Mouse (Mus musculus) limb, embryonic 13.5 days (tissue): Measurements from ENCODE around the gene Apobec1. TPM values are rescaled to one million over a fixed set of nuclear protein-coding genes. Genes with fewer than 3 reads are reported as not detected.
"Not testable (repeated sequence)": the region's sequence is repeated elsewhere in the genome, so short reads cannot be mapped to it uniquely, and the experiment has no call there.

ENCODE experiments used
- ATAC-seq: fragments of 200-750 bp; cut with Nextera tagmentation; 2 replicates; pipeline ENCODE4 v1.8.0; 2017; ENCODE audit warnings: low read depth, moderate number of reproducible peaks, moderate TSS enrichment; ENCODE audit not compliant: low FRiP score
- H3K27ac ChIP-seq: fragments of 300-500 bp; sonication (generic); 2 replicates; pipeline ENCODE4 v1.5.1; 2015; ENCODE audit warnings: inconsistent platforms, mild to moderate bottlenecking, moderate library complexity
- H3K27me3 ChIP-seq: fragments of 300-500 bp; sonication (generic); 2 replicates; pipeline ENCODE4 v1.6.1; 2015; ENCODE audit warnings: mild to moderate bottlenecking, inconsistent platforms
- H3K36me3 ChIP-seq: fragments of 300-500 bp; sonication (generic); 2 replicates; pipeline ENCODE4 v1.6.1; 2015; ENCODE audit warnings: inconsistent platforms, mild to moderate bottlenecking, moderate library complexity
- H3K4me1 ChIP-seq: fragments of 300-500 bp; sonication (generic); 2 replicates; pipeline ENCODE4 v1.6.1; 2015; ENCODE audit warnings: inconsistent platforms
- H3K4me2 ChIP-seq: fragments of 300-500 bp; sonication (generic); replicated peaks from 2 replicates; pipeline ENCODE4 v1.6.1; 2015; ENCODE audit warnings: inconsistent platforms, mild to moderate bottlenecking, moderate library complexity
- H3K4me3 ChIP-seq: fragments of 300-500 bp; sonication (generic); 2 replicates; pipeline ENCODE4 v1.5.1; 2015; ENCODE audit warnings: moderate library complexity, mild to moderate bottlenecking, inconsistent platforms
- H3K9ac ChIP-seq: fragments of 300-500 bp; sonication (generic); 2 replicates; pipeline ENCODE4 v1.6.1; 2015; ENCODE audit warnings: mild to moderate bottlenecking, inconsistent platforms
- H3K9me3 ChIP-seq: fragments of 300-500 bp; sonication (generic); 2 replicates; pipeline ENCODE4 v1.6.1; 2016; ENCODE audit warnings: inconsistent platforms
- WGBS: fragments of 180-500 bp; shearing (Covaris S2); methylation state at CpG from one replicate; pipeline ENCODE4 v1.1.7; 2015; 5-methylcytosine and 5-hydroxymethylcytosine counted together
- polyA plus RNA-seq: library from polyadenylated mRNA; unstranded; fragments of >200 nt; fragmentation: Nextera tagmentation; extraction: Ambion mirVana; gene quantifications from 2 replicates; pipeline ENCODE4 v1.2.1, GENCODE M21; 2015

Apobec1 gene
- polyA plus RNA-seq, 1 experiment from 2014 or later = 2.4 TPM

GRCm38 (mm10) chr6:122553606-122554005 lies 48.6 kb downstream of the Apobec1 start, which contains the start of gene Aicda:
Aicda (plus strand) TSS chr6:122553801.
- no peaks in the 10 kb centered on the region for H3K4me1 ChIP-seq
- ATAC-seq = no peak
- H3K4me3 ChIP-seq = no peak within 1 kb of the TSS
- peaks cover 12% of the 10 kb centered on the region for H3K27me3 ChIP-seq
- no peaks in the 10 kb centered on the region for H3K9me3 ChIP-seq
- H3K36me3 ChIP-seq = no peaks in the 10 kb centered on the region
- no peak within 1 kb of the TSS for H3K27ac ChIP-seq
- H3K4me2 ChIP-seq = no peak within 1 kb of the TSS
- 61% methylated on average over 9 of the region's 9 CpGs for WGBS
- H3K9ac ChIP-seq = no peak within 1 kb of the TSS

GRCm38 (mm10) chr6:122545948-122546347 lies 56.3 kb downstream of the Apobec1 start:
- Histone ChIP-seq H3K36me3 (no peaks in the 10 kb centered on the region), H3K9ac (no peak overlapping the region), H3K9me3 (no peaks in the 10 kb centered on the region), H3K27me3 (no peaks in the 10 kb centered on the region), H3K4me2 (peak overlapping the region; percentile 41), H3K4me1 (peaks cover 22% of the 10 kb centered on the region), H3K27ac (peak overlapping the region; percentile 75), H3K4me3 (no peak overlapping the region)
- ATAC-seq = peak; percentile 75
- 35% methylated on average over 10 of the region's 10 CpGs for WGBS

- ATAC-seq = peak; percentile 62
- 26% methylated on average over 9 of the region's 9 CpGs for WGBS
- no peaks in the 10 kb centered on the region for H3K27me3 ChIP-seq
- H3K9me3 ChIP-seq = no peaks in the 10 kb centered on the region
- H3K9ac ChIP-seq = no peak overlapping the region
- no peak overlapping the region for H3K4me3 ChIP-seq
- H3K4me2 ChIP-seq = peak overlapping the region; percentile 41
- H3K36me3 ChIP-seq = no peaks in the 10 kb centered on the region
- peak overlapping the region; percentile 75 for H3K27ac ChIP-seq
- H3K4me1 ChIP-seq = peaks cover 22% of the 10 kb centered on the region
Observed at GRCm38 (mm10) chr6:122545289-122545882, 56.9 kb downstream of the Apobec1 start.

GRCm38 (mm10) chr6:122544672-122545071 lies 57.6 kb downstream of the Apobec1 start:
- H3K27ac ChIP-seq = peak overlapping the region; percentile 75
- WGBS = 100% methylated on average over 1 of the region's 1 CpGs
- H3K27me3 ChIP-seq = no peaks in the 10 kb centered on the region
- no peaks in the 10 kb centered on the region for H3K36me3 ChIP-seq
- H3K4me1 ChIP-seq = peaks cover 22% of the 10 kb centered on the region
- H3K9me3 ChIP-seq = no peaks in the 10 kb centered on the region
- H3K4me3 ChIP-seq = no peak overlapping the region
- no peak overlapping the region for H3K9ac ChIP-seq
- no peak overlapping the region for H3K4me2 ChIP-seq
- ATAC-seq = 0 out of 2 replicates have a peak, but pooled peaks have one; percentile 16

GRCm38 (mm10) chr6:122543574-122543973 lies 58.7 kb downstream of the Apobec1 start:
- Histone ChIP-seq H3K4me2 (no peak overlapping the region), H3K4me1 (peaks cover 22% of the 10 kb centered on the region), H3K4me3 (no peak overlapping the region), H3K27ac (no peak overlapping the region), H3K9ac (no peak overlapping the region), H3K27me3 (no peaks in the 10 kb centered on the region), H3K9me3 (no peaks in the 10 kb centered on the region), H3K36me3 (no peaks in the 10 kb centered on the region)
- 83% methylated on average over 5 of the region's 5 CpGs for WGBS
- ATAC-seq = no peak

GRCm38 (mm10) chr6:122542459-122542858 lies 59.8 kb downstream of the Apobec1 start:
- not testable (repeated sequence) for H3K4me2 ChIP-seq, H3K9ac ChIP-seq, H3K27me3 ChIP-seq, H3K4me3 ChIP-seq, H3K27ac ChIP-seq, H3K9me3 ChIP-seq, H3K36me3 ChIP-seq, ATAC-seq
- H3K4me1 ChIP-seq = peaks cover 22% of the 10 kb centered on the region
- WGBS = 79% methylated on average over 5 of the region's 5 CpGs

GRCm38 (mm10) chr6:122539564-122539963 lies 62.7 kb downstream of the Apobec1 start:
- WGBS = 90% methylated on average over 9 of the region's 9 CpGs
- Histone ChIP-seq H3K36me3 (no peaks in the 10 kb centered on the region), H3K9ac (no peak overlapping the region), H3K4me1 (no peaks in the 10 kb centered on the region), H3K4me3 (no peak overlapping the region), H3K27ac (no peak overlapping the region), H3K27me3 (no peaks in the 10 kb centered on the region), H3K4me2 (no peak overlapping the region), H3K9me3 (no peaks in the 10 kb centered on the region)
- no peak for ATAC-seq

GRCm38 (mm10) chr6:122534032-122534431 lies 68.2 kb downstream of the Apobec1 start:
- H3K4me1 ChIP-seq = peaks cover 10% of the 10 kb centered on the region
- H3K4me3 ChIP-seq = no peak overlapping the region
- no peaks in the 10 kb centered on the region for H3K9me3 ChIP-seq
- H3K27me3 ChIP-seq = no peaks in the 10 kb centered on the region
- no peak overlapping the region for H3K4me2 ChIP-seq
- WGBS = 68% methylated on average over 3 of the region's 3 CpGs
- H3K9ac ChIP-seq = no peak overlapping the region
- ATAC-seq = no peak
- no peaks in the 10 kb centered on the region for H3K36me3 ChIP-seq
- no peak overlapping the region for H3K27ac ChIP-seq

GRCm38 (mm10) chr6:122532883-122533302 lies 69.4 kb downstream of the Apobec1 start:
- 0 out of 2 replicates have a peak, but pooled peaks have one; percentile 26 for ATAC-seq
- Histone ChIP-seq H3K4me1 (peaks cover 10% of the 10 kb centered on the region), H3K27me3 (no peaks in the 10 kb centered on the region), H3K36me3 (no peaks in the 10 kb centered on the region), H3K4me3 (peak overlapping the region; percentile 15; the same call in 1 of the 2 replicates), H3K27ac (no peak overlapping the region), H3K9ac (no peak overlapping the region), H3K9me3 (no peaks in the 10 kb centered on the region), H3K4me2 (peak overlapping the region; percentile 43)
- WGBS = 11% methylated on average over 4 of the region's 4 CpGs

- WGBS = 57% methylated on average over 8 of the region's 8 CpGs
- H3K4me2 ChIP-seq = no peak overlapping the region
- H3K9ac ChIP-seq = no peak overlapping the region
- peaks cover 10% of the 10 kb centered on the region for H3K4me1 ChIP-seq
- H3K27ac ChIP-seq = no peak overlapping the region; the same call in 1 of the 2 replicates
- no peaks in the 10 kb centered on the region for H3K27me3 ChIP-seq
- 0 out of 2 replicates have a peak, but pooled peaks have one; percentile 25 for ATAC-seq
- no peak overlapping the region for H3K4me3 ChIP-seq
- no peaks in the 10 kb centered on the region for H3K36me3 ChIP-seq
- H3K9me3 ChIP-seq = no peaks in the 10 kb centered on the region
Observed at GRCm38 (mm10) chr6:122531466-122532174, 70.6 kb downstream of the Apobec1 start.

- Histone ChIP-seq H3K27ac (no peak overlapping the region), H3K9ac (no peak overlapping the region), H3K36me3 (no peaks in the 10 kb centered on the region), H3K9me3 (no peaks in the 10 kb centered on the region), H3K4me3 (no peak overlapping the region), H3K27me3 (no peaks in the 10 kb centered on the region), H3K4me1 (peaks cover 8% of the 10 kb centered on the region), H3K4me2 (no peak overlapping the region)
- no peak for ATAC-seq
- 80% methylated on average over 11 of the region's 11 CpGs for WGBS
Observed at GRCm38 (mm10) chr6:122528136-122528535, 74.1 kb downstream of the Apobec1 start.
